ENCODE assay signal across 7 mouse cellular contexts in the genomic region with DNA sequence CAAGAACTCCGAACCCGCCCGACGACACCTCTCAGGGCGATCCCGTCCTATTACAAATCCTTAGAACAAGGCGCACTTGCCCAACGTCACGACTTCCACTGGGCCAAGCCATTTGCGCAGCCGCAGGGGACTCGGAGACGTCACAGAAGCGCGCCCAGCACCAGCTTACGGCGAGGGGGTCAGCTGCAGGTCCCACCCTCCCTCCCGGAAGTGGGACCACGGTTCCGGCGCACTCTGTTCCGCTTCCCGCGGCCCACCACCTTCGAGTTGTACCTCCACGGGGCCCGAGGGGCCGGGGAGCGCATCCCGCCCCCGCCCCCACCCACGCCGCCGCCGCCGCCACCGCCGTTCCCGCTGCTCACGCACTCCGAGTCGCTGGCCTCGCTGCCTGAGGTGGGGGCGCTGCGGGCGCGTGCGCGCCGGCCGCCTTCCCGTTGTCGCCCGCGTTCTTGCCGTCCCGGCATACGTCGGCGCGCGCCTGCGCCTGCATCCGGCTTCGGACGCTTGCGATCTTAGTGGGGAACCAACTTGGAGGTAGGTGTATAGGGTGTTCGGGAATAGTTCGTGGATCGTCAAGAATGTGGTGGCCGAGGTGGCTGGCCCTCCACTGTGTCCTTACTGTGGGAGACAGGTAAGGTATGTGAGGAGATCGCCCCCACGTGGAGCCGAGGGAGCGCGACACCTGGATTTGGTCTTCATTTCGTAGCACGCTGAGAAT. TPM values are rescaled to one million over a fixed set of nuclear protein-coding genes. Genes with fewer than 3 reads are reported as not detected.
A peak's percentile ranks its signal among the peaks of the same experiment; 100 is the strongest.
DNase-seq lines count a peak whose midpoint lies in the region; ATAC-seq and TF ChIP-seq lines count a peak whose summit lies in the region.

Gene Isg20l2, plus strand, starts transcription at position 237 of the 718 bp plus-strand sequence.
Gene Rrnad1, minus strand, starts transcription at position 640 of the 718 bp plus-strand sequence.

- peak; percentile 63 for TF ChIP-seq POLR2A in small intestine, adult 2 months (IDR thresholded peaks at IDR 0.05; ENCODE audit: low read depth, low read length)

- peak within 1 kb of the TSS; percentile 95 for H3K27ac ChIP-seq in intestine, postnatal 0 days (ENCODE audit: low read depth, low read length)
- H3K27ac ChIP-seq in midbrain, embryonic 12.5 days (replicated peaks) = peak within 1 kb of the TSS; percentile 87
- peak within 1 kb of the TSS; percentile 86 for H3K27ac ChIP-seq in small intestine, adult 2 months (ENCODE audit: insufficient read depth, low read depth, low read length)

- H3K36me3 ChIP-seq in intestine, postnatal 0 days (ENCODE audit: control insufficient read depth, insufficient read depth) = peaks cover 39% of the 10 kb centered on the region
- H3K36me3 ChIP-seq in midbrain, embryonic 12.5 days = peaks cover 53% of the 10 kb centered on the region
- H3K36me3 ChIP-seq in small intestine, adult 2 months (ENCODE audit: control insufficient read depth, insufficient read depth, low read length) = peaks cover 29% of the 10 kb centered on the region

- intact Hi-C loops in left cerebral cortex, postnatal 4 days (cut with DNase I) = no loop called here

- peak; percentile 96 for ATAC-seq in intestine, postnatal 0 days
- ATAC-seq in midbrain, embryonic 12.5 days (ENCODE audit: low FRiP score, low read depth) = peak; percentile 97

- H3K4me1 ChIP-seq in intestine, postnatal 0 days (replicated peaks; ENCODE audit: control insufficient read depth, insufficient read depth, low read length) = no peaks in the 10 kb centered on the region; the same call in 1 of the 2 replicates
- H3K4me1 ChIP-seq in midbrain, embryonic 12.5 days = peaks cover 36% of the 10 kb centered on the region
- H3K4me1 ChIP-seq in small intestine, adult 2 months (ENCODE audit: control insufficient read depth, insufficient read depth, insufficient read length, low read length) = peaks cover 12% of the 10 kb centered on the region; the same call in 1 of the 2 replicates

- peak within 1 kb of the TSS; percentile 94 for H3K4me3 ChIP-seq in intestine, postnatal 0 days (ENCODE audit: low read depth, low read length)
- H3K4me3 ChIP-seq in midbrain, embryonic 12.5 days = peak within 1 kb of the TSS; percentile 99
- H3K4me3 ChIP-seq in small intestine, adult 2 months (ENCODE audit: low read depth, low read length) = peak within 1 kb of the TSS; percentile 72

- under 1% methylated on average over 71 of the region's 78 CpGs for WGBS in intestine, postnatal 0 days
- WGBS in midbrain, embryonic 12.5 days = under 1% methylated on average over 58 of the region's 78 CpGs
- under 1% methylated on average over 78 of the region's 78 CpGs for WGBS in small intestine, adult 2 months

- DNase-seq in adrenal gland, adult 8-10 months = peak; percentile 97
- peak; percentile 97 for DNase-seq in embryo, embryonic 9.5 days (ENCODE audit: extremely low spot score)
- peak; percentile 94 to 97 for DNase-seq in gastrocnemius, postnatal 4 days (ENCODE audit: low spot score in 2 of 2)
- DNase-seq in left cerebral cortex, postnatal 4 days = peak; percentile 98

- peak within 1 kb of the TSS; percentile 83 for H3K9ac ChIP-seq in intestine, postnatal 0 days (ENCODE audit: low read depth, low read length)
- peak within 1 kb of the TSS; percentile 91 for H3K9ac ChIP-seq in midbrain, embryonic 12.5 days (replicated peaks)

- no peaks in the 10 kb centered on the region for H3K27me3 ChIP-seq in intestine, postnatal 0 days (replicated peaks; ENCODE audit: control insufficient read depth, insufficient read depth, low read length)
- H3K27me3 ChIP-seq in midbrain, embryonic 12.5 days = no peaks in the 10 kb centered on the region
- H3K27me3 ChIP-seq in small intestine, adult 2 months (ENCODE audit: control insufficient read depth, insufficient read depth, low read length) = no peaks in the 10 kb centered on the region

- peak within 1 kb of the TSS; percentile 89 for H3K4me2 ChIP-seq in intestine, postnatal 0 days (replicated peaks; ENCODE audit: low read depth)
- H3K4me2 ChIP-seq in midbrain, embryonic 12.5 days (replicated peaks) = peak within 1 kb of the TSS; percentile 84

- TF ChIP-seq CTCF in intestine, postnatal 0 days (IDR thresholded peaks at IDR 0.05; ENCODE audit: low read depth) = peak; percentile 87
- TF ChIP-seq CTCF in small intestine, adult 2 months (IDR thresholded peaks at IDR 0.05; ENCODE audit: extremely low read depth, insufficient read length, insufficient replicate concordance, low read depth, low read length) = peak; percentile 80

- no peaks in the 10 kb centered on the region for H3K9me3 ChIP-seq in intestine, postnatal 0 days (ENCODE audit: control insufficient read depth)
- H3K9me3 ChIP-seq in midbrain, embryonic 12.5 days = no peaks in the 10 kb centered on the region

RNA-seq across cellular contexts. Expression of gene Isg20l2, which starts in this region (rescaled TPM):
- total RNA-seq in adrenal gland, adult 8-10 months (2022) = 10 to 100 TPM; 17.9 to 20.0 (median 19.5) TPM
- 10 to 100 TPM; 20.2 to 20.6 TPM for total RNA-seq in gastrocnemius, postnatal 4 days (2021)
- 13.9 and 14.1 TPM in 2 replicates for polyA plus RNA-seq in intestine, postnatal 0 days (2015; fragmentation: Nextera tagmentation; extraction: Ambion mirVana)
- 10 to 100 TPM; 23.4 to 24.9 TPM for total RNA-seq in left cerebral cortex, postnatal 4 days (2021)
- 78.7 and 79.0 TPM in 2 replicates for polyA plus RNA-seq in midbrain, embryonic 12.5 days (2016; fragmentation: Nextera tagmentation; extraction: Ambion mirVana)
- 3.9 and 7.0 TPM in 2 replicates for polyA plus RNA-seq in small intestine, adult 2 months (2012; rRNA removed)

RNA-seq across cellular contexts. Expression of gene Rrnad1, which starts in this region (rescaled TPM):
- total RNA-seq in adrenal gland, adult 8-10 months (2022) = 10 to 100 TPM; 18.6 to 27.6 (median 21.9) TPM
- 1 to 10 TPM; 7.4 to 8.7 TPM for total RNA-seq in gastrocnemius, postnatal 4 days (2021)
- polyA plus RNA-seq in intestine, postnatal 0 days (2015; fragmentation: Nextera tagmentation; extraction: Ambion mirVana) = 5.8 and 6.1 TPM in 2 replicates
- total RNA-seq in left cerebral cortex, postnatal 4 days (2021) = 10 to 100 TPM; 17.1 to 17.8 TPM
- polyA plus RNA-seq in midbrain, embryonic 12.5 days (2016; fragmentation: Nextera tagmentation; extraction: Ambion mirVana) = 23.5 and 24.2 TPM in 2 replicates
- polyA plus RNA-seq in small intestine, adult 2 months (2012; rRNA removed) = 12.5 and 17.3 TPM in 2 replicates

Comparison
In these comparisons a context has a peak if more than half of its experiments do, and no peak if none do; other contexts are left out.
1. Peak in every context shown above with its lines: DNase-seq, ATAC-seq, H3K4me3 ChIP-seq and H3K27ac ChIP-seq.